Mouse (Mus musculus) midbrain, embryonic 15.5 days (tissue): ENCODE results near the gene Rasgrf1. TPM values are rescaled to one million over a fixed set of nuclear protein-coding genes. Genes with fewer than 3 reads are reported as not detected.
A peak's percentile ranks its signal among the peaks of the same experiment; 100 is the strongest.

ENCODE experiments used
- ATAC-seq: fragments of 200-750 bp; cut with Nextera tagmentation; replicated peaks from 2 replicates; pipeline ENCODE4 v1.8.0; 2017; ENCODE audit warnings: moderate TSS enrichment
- H3K27ac ChIP-seq: fragments of 300-500 bp; sonication (generic); 2 replicates; pipeline ENCODE4 v1.5.1; 2015; ENCODE audit warnings: mild to moderate bottlenecking, inconsistent platforms
- H3K27me3 ChIP-seq: fragments of 300-500 bp; sonication (generic); replicated peaks from 2 replicates; pipeline ENCODE4 v1.6.1; 2015; ENCODE audit warnings: inconsistent platforms
- H3K36me3 ChIP-seq: fragments of 300-500 bp; sonication (generic); replicated peaks from 2 replicates; pipeline ENCODE4 v1.6.1; 2015; ENCODE audit warnings: inconsistent platforms
- H3K4me1 ChIP-seq: fragments of 300-500 bp; sonication (generic); 2 replicates; pipeline ENCODE4 v1.6.1; 2015; ENCODE audit warnings: inconsistent platforms
- H3K4me2 ChIP-seq: fragments of 300-500 bp; sonication (generic); 2 replicates; pipeline ENCODE4 v1.6.1; 2015; ENCODE audit warnings: inconsistent platforms, mild to moderate bottlenecking, moderate library complexity
- H3K4me3 ChIP-seq: fragments of 300-500 bp; sonication (generic); 2 replicates; pipeline ENCODE4 v1.5.1; 2015; ENCODE audit warnings: mild to moderate bottlenecking, inconsistent platforms
- H3K9ac ChIP-seq: fragments of 300-500 bp; sonication (generic); 2 replicates; pipeline ENCODE4 v1.6.1; 2015; ENCODE audit warnings: mild to moderate bottlenecking, inconsistent platforms
- H3K9me3 ChIP-seq: fragments of 300-500 bp; sonication (generic); 2 replicates; pipeline ENCODE4 v1.6.1; 2016; ENCODE audit warnings: inconsistent platforms
- WGBS: fragments of 180-500 bp; shearing (Covaris S2); methylation state at CpG from one replicate; pipeline ENCODE4 v1.1.7; 2015; ENCODE audit warnings: mixed read lengths; 5-methylcytosine and 5-hydroxymethylcytosine counted together
- polyA plus RNA-seq: library from polyadenylated mRNA; unstranded; fragments of >200 nt; fragmentation: Nextera tagmentation; extraction: Ambion mirVana; gene quantifications from 2 replicates; pipeline ENCODE4 v1.2.1, GENCODE M21; 2015

Rasgrf1 gene
- polyA plus RNA-seq, 1 experiment from 2014 or later: 5.3 TPM

DNA sequence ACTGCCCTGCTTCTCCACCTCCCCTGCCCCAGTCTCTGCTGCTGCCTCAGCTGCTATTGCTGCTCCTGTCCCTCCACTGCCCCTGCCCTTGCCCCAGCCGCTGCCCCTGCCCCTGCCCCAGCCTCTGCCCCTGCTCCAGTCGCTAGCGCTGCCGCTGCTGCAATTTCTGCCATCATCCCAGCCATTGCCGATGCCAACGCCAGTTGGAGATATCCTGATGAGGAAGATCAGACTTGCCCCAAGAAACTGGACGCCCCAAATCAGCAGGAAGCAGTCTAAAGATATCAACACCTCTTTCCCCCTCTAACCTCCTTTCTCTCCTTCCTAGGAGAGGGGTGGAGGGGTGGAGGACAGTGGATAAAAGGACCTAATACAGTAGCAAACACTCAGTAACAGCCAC, 28.2 kb upstream of the Rasgrf1 start:
- Histone ChIP-seq H3K4me1 (no peaks in the 10 kb centered on the region), H3K27me3 (peaks cover 22% of the 10 kb centered on the region), H3K9me3 (no peaks in the 10 kb centered on the region), H3K4me2 (no peak overlapping the region), H3K27ac (no peak overlapping the region), H3K4me3 (no peak overlapping the region), H3K36me3 (no peaks in the 10 kb centered on the region), H3K9ac (no peak overlapping the region)
- 56% methylated on average over 7 of the region's 7 CpGs for WGBS
- ATAC-seq: no peak

DNA sequence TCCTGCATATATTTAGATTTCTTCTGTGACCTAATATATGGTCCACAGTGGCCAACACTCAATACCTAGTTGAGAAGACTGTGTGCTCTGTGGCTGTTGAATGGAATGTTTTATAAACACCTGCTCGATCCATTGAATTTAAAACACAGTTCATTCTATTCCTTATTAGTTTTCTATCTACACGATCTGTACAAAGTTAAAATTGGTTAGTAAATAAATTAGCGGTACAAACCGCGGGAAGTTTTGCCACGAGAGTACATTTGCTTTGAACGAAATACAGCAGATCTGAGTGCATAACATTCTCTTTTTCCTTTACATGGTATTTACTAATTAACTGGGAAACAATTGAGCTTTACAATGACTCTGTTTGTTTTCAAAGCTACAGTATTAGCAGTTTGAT, 27.1 kb upstream of the Rasgrf1 start:
- H3K27me3 ChIP-seq: peaks cover 16% of the 10 kb centered on the region
- no peak overlapping the region for H3K4me3 ChIP-seq
- no peaks in the 10 kb centered on the region for H3K4me1 ChIP-seq

DNA sequence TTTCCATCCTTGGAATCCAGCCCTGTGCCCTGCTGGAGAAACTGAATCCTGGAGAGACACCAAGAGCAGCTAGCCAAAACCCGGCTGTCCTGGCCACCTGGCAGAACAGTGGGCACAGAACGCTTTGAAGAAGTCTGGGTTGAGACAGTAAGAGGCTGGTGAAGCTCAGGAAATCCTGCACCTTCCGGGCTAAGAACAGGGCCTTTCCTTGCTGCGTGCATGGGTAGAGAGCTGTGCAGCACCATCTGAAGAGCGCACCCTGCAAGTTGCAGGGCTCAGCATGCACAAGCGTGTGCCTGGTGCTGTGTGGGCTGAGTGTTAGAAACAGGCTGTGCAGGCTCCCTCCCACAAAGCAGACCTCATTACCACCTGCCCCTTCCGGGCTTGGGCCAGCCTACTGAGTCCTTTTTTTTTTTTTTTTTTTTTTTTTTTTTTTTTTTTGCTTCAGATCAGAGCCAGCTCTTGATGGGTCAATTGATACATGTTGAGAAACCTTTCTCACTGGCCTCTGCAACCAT, 23.9 kb upstream of the Rasgrf1 start:
- Histone ChIP-seq H3K9ac (no peak overlapping the region), H3K27me3 (peaks cover 16% of the 10 kb centered on the region), H3K4me2 (no peak overlapping the region), H3K4me3 (no peak overlapping the region), H3K9me3 (no peaks in the 10 kb centered on the region), H3K27ac (no peak overlapping the region), H3K4me1 (no peaks in the 10 kb centered on the region), H3K36me3 (no peaks in the 10 kb centered on the region)
- no peak for ATAC-seq
- 41% methylated on average over 7 of the region's 7 CpGs for WGBS

More for the DNA sequence above, 27.1 kb upstream of the Rasgrf1 start:
- Histone ChIP-seq H3K36me3 (no peaks in the 10 kb centered on the region), H3K4me2 (no peak overlapping the region), H3K9ac (no peak overlapping the region), H3K9me3 (no peaks in the 10 kb centered on the region), H3K27ac (no peak overlapping the region)
- ATAC-seq: no peak
- 61% methylated on average over 7 of the region's 7 CpGs for WGBS

DNA sequence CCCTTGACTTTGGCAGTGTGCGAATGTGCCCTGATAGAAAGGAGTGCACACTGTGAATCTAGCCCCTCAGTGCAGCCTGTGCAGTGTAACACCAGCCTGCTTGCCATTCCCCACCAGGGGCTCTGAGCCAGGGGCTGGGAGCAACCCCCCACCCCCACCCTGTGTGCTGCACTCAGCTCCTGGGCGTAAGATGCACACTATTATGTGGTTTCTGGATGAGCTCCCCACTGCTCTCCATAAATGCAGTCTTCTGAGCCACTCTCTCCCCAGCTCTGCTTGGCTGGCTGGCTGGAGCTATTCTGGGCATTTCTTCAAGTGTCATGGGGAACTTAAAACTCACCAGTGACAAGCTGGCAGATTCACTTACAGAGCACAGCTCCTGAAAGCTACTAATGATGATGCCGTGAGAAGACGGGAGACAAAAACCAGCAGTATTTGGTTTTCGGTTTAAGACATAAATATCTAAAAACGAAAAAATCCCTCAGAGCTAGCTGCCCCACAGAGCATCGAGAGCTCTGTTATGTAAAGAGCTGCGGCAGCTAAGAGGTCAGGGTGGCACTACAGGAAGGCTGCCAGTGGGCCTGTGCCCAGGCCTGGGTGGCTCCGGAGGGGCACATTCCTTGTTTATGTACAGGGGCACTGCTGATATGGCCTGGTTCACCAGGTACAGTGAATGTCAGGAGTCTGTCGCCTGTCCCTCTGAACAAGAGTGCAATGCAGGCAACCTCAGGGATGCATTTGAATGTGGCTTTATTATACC, 18.0 kb upstream of the Rasgrf1 start:
- Histone ChIP-seq H3K4me2 (no peak overlapping the region), H3K9me3 (no peaks in the 10 kb centered on the region), H3K27me3 (no peaks in the 10 kb centered on the region), H3K27ac (no peak overlapping the region), H3K4me1 (no peaks in the 10 kb centered on the region), H3K36me3 (no peaks in the 10 kb centered on the region), H3K4me3 (no peak overlapping the region), H3K9ac (no peak overlapping the region)
- peak; percentile 78 for ATAC-seq
- 72% methylated on average over 10 of the region's 10 CpGs for WGBS

DNA sequence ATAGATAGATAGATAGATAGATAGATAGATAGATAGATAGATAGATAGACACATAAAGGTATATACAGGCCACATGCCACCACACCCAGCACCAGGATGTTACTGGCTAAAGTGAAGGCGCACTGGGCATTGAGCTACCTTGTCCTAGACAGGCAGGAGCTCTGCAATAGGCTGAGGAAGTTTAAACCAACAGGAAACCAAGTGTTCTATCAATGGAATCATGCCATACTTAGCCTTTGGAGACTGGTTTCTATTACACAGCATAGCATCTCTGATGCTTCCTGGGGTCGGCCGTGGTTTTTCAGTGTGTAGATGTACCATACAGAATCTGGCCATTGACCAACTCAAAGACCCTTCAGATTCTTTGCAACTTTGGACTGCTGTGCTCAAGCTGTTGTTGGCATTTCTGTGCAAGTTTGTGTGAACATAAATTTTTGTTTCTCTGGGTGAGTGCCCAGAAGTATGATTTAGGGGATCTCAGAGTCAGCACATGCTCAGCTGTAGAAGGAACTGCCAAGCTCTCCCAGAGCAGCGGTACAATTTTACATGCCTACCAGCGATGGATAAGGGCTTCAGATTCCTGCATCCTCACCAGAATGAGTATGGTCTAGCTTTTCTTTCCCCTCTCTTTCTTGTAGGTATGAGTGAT, 17.0 kb upstream of the Rasgrf1 start:
- no peak for ATAC-seq

DNA sequence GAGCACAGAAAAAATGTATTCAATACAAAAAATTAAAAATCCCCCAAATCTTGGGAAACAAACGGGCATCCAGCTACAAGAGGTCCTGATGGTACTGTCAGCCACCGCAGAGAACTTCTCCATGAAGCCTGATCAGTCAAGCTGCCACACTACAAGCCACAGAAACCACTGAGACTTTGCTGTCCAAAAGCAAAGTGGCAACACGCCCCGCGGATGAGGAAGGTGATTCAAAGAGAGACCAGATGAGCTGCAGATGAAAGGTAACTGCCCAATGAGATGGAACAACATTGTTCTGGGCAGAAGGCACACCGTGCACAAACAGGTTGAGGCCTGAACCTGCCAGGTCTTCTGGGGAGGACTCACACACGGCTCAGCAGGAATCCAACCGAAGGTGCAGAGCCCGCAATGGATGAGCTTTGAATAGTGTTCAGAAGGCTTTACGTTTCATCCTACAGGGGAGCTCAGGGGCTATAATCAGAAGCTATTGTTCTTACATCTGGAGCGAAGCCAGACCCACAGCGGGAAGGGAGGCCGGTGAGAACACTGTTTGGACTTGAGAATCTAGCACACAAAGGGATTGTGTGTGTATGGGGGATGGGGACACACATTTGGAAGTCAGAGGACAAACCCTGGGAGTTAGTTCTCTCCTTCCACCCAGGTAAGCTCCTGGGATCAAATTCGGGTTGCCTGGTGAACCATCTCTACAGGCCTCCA, 9.4 kb upstream of the Rasgrf1 start:
- Histone ChIP-seq H3K4me1 (no peaks in the 10 kb centered on the region), H3K27me3 (no peaks in the 10 kb centered on the region), H3K4me3 (no peak overlapping the region), H3K9ac (no peak overlapping the region), H3K36me3 (no peaks in the 10 kb centered on the region), H3K27ac (no peak overlapping the region), H3K4me2 (no peak overlapping the region), H3K9me3 (no peaks in the 10 kb centered on the region)
- ATAC-seq: no peak
- WGBS: 31% methylated on average over 14 of the region's 14 CpGs

More for the DNA sequence above, 17.0 kb upstream of the Rasgrf1 start:
- no peak overlapping the region for H3K4me2 ChIP-seq
- H3K27me3 ChIP-seq: no peaks in the 10 kb centered on the region
- no peaks in the 10 kb centered on the region for H3K4me1 ChIP-seq
- H3K27ac ChIP-seq: no peak overlapping the region
- 94% methylated on average over 5 of the region's 5 CpGs for WGBS
- no peak overlapping the region for H3K4me3 ChIP-seq
- no peak overlapping the region for H3K9ac ChIP-seq
- no peaks in the 10 kb centered on the region for H3K9me3 ChIP-seq
- no peaks in the 10 kb centered on the region for H3K36me3 ChIP-seq

DNA sequence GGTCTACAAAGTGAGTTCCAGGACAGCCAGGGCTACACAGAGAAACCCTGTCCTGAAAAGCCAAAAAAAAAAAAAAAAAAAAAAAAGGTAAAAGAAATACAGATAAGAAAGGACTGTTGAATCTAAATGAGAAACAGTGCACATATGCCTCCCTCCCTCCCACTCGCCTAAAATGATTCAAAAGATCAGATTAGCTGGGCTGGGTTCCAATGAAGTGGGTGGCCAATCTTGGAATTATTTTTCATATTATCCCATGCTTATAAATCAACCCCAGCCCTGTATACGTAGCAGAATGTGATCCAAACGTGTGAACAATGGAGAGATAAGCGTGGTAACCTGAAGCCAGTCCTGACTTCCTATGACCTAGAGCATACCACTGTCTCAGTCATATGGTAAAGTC, 8.5 kb upstream of the Rasgrf1 start:
- no peaks in the 10 kb centered on the region for H3K4me1 ChIP-seq
- H3K9me3 ChIP-seq: no peaks in the 10 kb centered on the region
- H3K27ac ChIP-seq: no peak overlapping the region
- ATAC-seq: no peak
- H3K27me3 ChIP-seq: peaks cover 5% of the 10 kb centered on the region; the same call in 1 of the 2 replicates
- WGBS: 76% methylated on average over 4 of the region's 4 CpGs
- no peaks in the 10 kb centered on the region for H3K36me3 ChIP-seq
- H3K4me2 ChIP-seq: no peak overlapping the region
- no peak overlapping the region for H3K9ac ChIP-seq
- H3K4me3 ChIP-seq: no peak overlapping the region

DNA sequence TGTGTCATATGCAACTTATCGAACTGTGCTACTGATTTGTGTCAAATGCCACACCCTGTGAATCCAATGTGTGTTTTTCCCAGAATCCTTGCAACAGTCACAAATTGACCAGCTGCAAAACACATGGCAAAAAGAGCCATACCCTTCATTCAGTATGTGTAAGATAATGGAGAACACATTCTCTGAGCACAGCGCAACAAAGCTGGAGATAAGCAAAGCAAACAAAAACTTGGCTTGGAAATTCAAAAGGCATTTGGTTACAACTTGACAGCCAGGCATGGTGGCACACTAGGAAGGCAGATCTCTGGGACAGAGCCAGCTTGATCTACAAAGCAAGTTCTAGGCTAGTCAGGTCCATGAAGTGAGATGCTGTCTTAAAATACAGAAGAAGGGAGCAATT, 6.9 kb upstream of the Rasgrf1 start:
- Histone ChIP-seq H3K9me3 (no peaks in the 10 kb centered on the region), H3K4me3 (no peak overlapping the region), H3K27ac (no peak overlapping the region), H3K36me3 (no peaks in the 10 kb centered on the region), H3K4me1 (no peaks in the 10 kb centered on the region), H3K27me3 (peaks cover 21% of the 10 kb centered on the region), H3K9ac (no peak overlapping the region), H3K4me2 (no peak overlapping the region)
- WGBS: 83% methylated on average over 2 of the region's 2 CpGs
- ATAC-seq: no peak

DNA sequence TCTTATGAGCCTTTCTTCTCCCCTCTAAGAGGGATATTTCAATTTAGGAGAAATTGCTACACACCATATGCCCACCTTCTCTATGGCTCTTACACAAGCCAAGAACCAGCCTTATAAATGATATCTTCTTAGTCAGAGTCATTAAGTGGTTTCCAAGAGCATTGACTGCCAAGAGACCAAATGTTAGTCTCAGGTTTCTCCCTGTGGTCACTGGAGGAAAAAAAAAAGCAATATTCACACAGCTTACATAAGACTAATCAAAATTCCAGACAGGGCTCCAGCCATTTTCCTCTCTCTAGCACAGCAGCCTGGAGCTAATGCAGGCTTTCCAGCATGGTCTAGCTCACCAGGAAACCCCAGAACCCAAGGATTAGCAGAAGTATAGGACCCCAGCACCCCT, 3.1 kb upstream of the Rasgrf1 start:
- H3K27me3 ChIP-seq: peaks cover 39% of the 10 kb centered on the region
- H3K4me2 ChIP-seq: no peak overlapping the region

DNA sequence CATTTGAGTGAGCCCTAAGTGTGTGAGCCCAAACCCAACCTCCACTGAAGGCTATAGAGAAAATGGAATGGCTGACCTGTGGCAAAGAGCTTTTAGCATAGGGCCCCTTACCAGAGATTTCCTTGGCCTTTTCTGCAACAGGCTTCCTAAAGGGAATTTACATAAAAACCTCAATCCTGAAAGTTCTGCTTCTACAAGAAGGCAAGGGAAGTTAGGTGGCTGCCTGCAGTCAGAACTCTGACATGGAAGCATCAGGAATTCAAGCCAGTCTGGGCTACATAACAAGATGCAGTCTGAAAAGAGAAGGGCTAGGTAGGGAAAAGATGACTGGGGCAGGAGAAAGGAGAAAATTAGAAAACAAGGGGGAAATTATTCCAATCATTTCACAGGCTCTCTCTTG, 1.8 kb upstream of the Rasgrf1 start:
- Histone ChIP-seq H3K4me3 (peak overlapping the region; percentile 61; the same call in 1 of the 2 replicates), H3K4me2 (peak overlapping the region; percentile 88), H3K9ac (no peak overlapping the region), H3K27ac (no peak overlapping the region), H3K36me3 (no peaks in the 10 kb centered on the region), H3K9me3 (no peaks in the 10 kb centered on the region), H3K4me1 (peaks cover 26% of the 10 kb centered on the region), H3K27me3 (peaks cover 52% of the 10 kb centered on the region)
- ATAC-seq: no peak

More for the DNA sequence above, 3.1 kb upstream of the Rasgrf1 start:
- Histone ChIP-seq H3K4me1 (peaks cover 26% of the 10 kb centered on the region), H3K9ac (no peak overlapping the region), H3K27ac (no peak overlapping the region), H3K4me3 (no peak overlapping the region), H3K36me3 (no peaks in the 10 kb centered on the region), H3K9me3 (no peaks in the 10 kb centered on the region)
- no peak for ATAC-seq

DNA sequence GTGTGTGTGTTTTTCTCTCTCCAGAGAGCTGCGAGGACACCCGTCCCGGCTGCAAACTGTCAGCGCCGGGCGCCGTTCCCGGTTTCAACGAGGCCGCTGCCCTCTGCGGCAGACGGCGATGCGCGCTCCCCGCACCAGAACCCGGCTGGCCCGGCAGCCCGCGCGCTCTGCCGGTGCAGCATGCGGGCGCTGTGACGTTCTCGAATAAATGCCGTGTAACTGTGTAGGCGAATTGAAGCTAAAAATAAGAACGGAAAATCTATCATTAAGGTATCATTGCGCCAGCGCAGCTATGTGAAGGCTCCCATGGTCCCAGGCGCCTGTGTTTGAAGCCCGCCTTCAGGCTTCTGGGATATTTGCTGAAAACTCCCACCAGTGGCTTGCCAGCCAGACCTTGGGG, 1.1 kb upstream of the Rasgrf1 start:
- peak overlapping the region; percentile 88 for H3K4me2 ChIP-seq
- H3K4me1 ChIP-seq: peaks cover 26% of the 10 kb centered on the region
- no peaks in the 10 kb centered on the region for H3K36me3 ChIP-seq
- H3K27ac ChIP-seq: no peak overlapping the region
- H3K27me3 ChIP-seq: peaks cover 57% of the 10 kb centered on the region
- H3K4me3 ChIP-seq: peak overlapping the region; percentile 61
- peak overlapping the region; percentile 28 for H3K9ac ChIP-seq
- no peaks in the 10 kb centered on the region for H3K9me3 ChIP-seq
- under 1% methylated on average over 33 of the region's 33 CpGs for WGBS
- ATAC-seq: peak; percentile 31; the same call in 1 of the 2 replicates

DNA sequence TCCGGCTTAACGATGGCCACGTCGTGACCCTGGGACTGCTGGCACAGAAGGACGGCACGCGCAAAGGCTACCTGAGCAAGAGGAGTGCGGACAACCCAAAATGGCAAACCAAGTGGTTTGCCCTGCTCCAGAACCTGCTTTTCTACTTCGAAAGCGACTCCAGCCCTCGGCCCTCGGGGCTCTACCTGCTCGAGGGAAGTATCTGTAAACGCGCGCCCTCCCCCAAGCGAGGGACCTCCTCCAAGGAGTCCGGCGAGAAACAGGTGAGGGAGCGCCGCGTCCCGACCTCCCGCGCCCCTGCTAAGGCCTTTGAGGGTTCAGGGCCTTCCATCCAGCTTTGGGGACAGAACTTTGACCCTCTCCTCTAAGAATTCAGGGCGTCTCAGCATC, 298 bp downstream of the Rasgrf1 start:
- H3K9ac ChIP-seq: peak overlapping the region; percentile 46
- under 1% methylated on average over 26 of the region's 26 CpGs for WGBS
- peaks cover 61% of the 10 kb centered on the region for H3K27me3 ChIP-seq
- no peaks in the 10 kb centered on the region for H3K9me3 ChIP-seq
- peak overlapping the region; percentile 88 for H3K4me2 ChIP-seq
- H3K36me3 ChIP-seq: no peaks in the 10 kb centered on the region
- peak overlapping the region; percentile 61 for H3K4me3 ChIP-seq
- H3K27ac ChIP-seq: no peak overlapping the region
- ATAC-seq: peak; percentile 31
- peaks cover 26% of the 10 kb centered on the region for H3K4me1 ChIP-seq
